Mouse (Mus musculus): ENCODE measurements around the gene Mmd.

DNA sequence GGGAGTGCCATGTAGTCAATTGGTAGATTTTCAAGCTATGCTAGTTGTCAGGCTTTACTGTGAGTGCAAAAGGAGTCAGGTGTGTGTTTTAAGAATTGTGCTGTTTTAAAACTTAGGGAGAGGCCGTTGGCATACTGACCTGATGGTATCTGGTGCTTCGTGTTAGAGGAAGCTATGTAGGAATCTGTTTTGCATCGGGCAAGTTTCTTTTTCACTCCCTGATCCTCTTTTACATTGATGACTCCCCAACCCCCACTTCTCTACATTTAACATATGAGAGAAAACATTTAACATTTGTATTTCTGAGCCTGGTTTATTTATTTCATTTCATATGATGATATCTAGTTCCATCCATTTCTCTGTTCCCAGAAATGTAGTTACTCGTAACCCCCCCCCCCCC lies 1.5 kb upstream of the Mmd start:
- no peak for TF ChIP-seq POLR2A (IDR thresholded peaks at IDR 0.05; ENCODE audit: borderline replicate concordance, extremely low read depth, insufficient read depth, insufficient read length, poor library complexity, severe bottlenecking)
- TF ChIP-seq CTCF (IDR thresholded peaks at IDR 0.05; ENCODE audit: borderline replicate concordance, extremely low read depth, insufficient read depth, insufficient read length) = no peak
